Mouse (Mus musculus) spleen, adult 2 months (tissue): ENCODE results near the gene Klhl35.

Experiments used
- CTCF ChIP-seq: fragments of 200-500 bp; IDR thresholded peaks from 2 replicates; pipeline ENCODE4 v1.5.1; 2011; ENCODE audit warnings: mild to moderate bottlenecking, inconsistent platforms; ENCODE audit not compliant: insufficient read depth, insufficient read length, insufficient replicate concordance; ENCODE audit errors: extremely low read depth
- POLR2A ChIP-seq: fragments of 200-500 bp; IDR thresholded peaks from 2 replicates; pipeline ENCODE4 v1.6.1; 2011; ENCODE audit warnings: low read depth, low read length, inconsistent platforms

DNA sequence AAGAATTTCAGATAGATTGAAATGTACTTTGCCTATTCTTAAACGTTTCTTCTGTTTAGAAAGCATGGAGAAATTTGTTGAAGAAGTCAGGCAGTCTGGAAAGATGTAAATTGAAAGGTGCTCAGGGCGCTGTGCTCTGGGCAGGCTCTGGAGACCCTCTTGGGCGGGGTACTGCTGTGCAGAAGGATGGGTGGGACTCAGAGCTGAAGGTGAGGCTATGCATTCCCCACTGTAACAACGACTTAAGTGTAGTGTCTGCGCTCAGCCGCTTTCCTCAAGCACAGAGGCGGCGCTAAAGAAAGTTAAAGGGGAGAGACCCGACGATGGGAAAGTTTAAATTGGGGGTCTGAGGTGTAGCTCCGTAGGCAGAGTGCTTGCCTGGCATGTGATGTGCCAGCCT is 35.6 kb upstream of the Klhl35 start:
- TF ChIP-seq CTCF = no peak
- no peak for TF ChIP-seq POLR2A
